Mouse (Mus musculus) liver, embryonic 12.5 days (tissue): ENCODE measurements at regions not wholly inside any gene's neighbourhood (a gene's known extent, or its start where the extent isn't known, plus 50 kb on each side); places are given as distances from the start of the nearest gene placed in this dataset.

ENCODE experiments used
- ATAC-seq: fragments of 200-750 bp; cut with Nextera tagmentation; 2 replicates; pipeline ENCODE4 v1.8.0; 2017; ENCODE audit warnings: moderate number of reproducible peaks, mild to moderate bottlenecking, moderate library complexity
- H3K27ac ChIP-seq: fragments of 300-500 bp; sonication (generic); 2 replicates; pipeline ENCODE4 v1.5.1; 2016; ENCODE audit warnings: mild to moderate bottlenecking
- H3K27me3 ChIP-seq: fragments of 300-500 bp; sonication (generic); replicated peaks from 2 replicates; pipeline ENCODE4 v1.6.1; 2016; ENCODE audit warnings: mild to moderate bottlenecking, moderate library complexity
- H3K36me3 ChIP-seq: fragments of 300-500 bp; sonication (generic); 2 replicates; pipeline ENCODE4 v1.6.1; 2016; ENCODE audit warnings: mild to moderate bottlenecking, moderate library complexity
- H3K4me1 ChIP-seq: fragments of 300-500 bp; sonication (generic); 2 replicates; pipeline ENCODE4 v1.6.1; 2016
- H3K4me2 ChIP-seq: fragments of 300-500 bp; sonication (generic); 2 replicates; pipeline ENCODE4 v1.6.1; 2016; ENCODE audit warnings: mild to moderate bottlenecking, moderate library complexity
- H3K4me3 ChIP-seq: fragments of 300-500 bp; sonication (generic); 2 replicates; pipeline ENCODE4 v1.5.1; 2016; ENCODE audit warnings: mild to moderate bottlenecking, moderate library complexity
- H3K9ac ChIP-seq: fragments of 300-500 bp; sonication (generic); 2 replicates; pipeline ENCODE4 v1.6.1; 2016; ENCODE audit warnings: mild to moderate bottlenecking, moderate library complexity
- H3K9me3 ChIP-seq: fragments of 300-500 bp; sonication (generic); replicated peaks from 2 replicates; pipeline ENCODE4 v1.6.1; 2016; ENCODE audit warnings: mild to moderate bottlenecking, moderate library complexity
- WGBS: fragments of 180-500 bp; shearing (Covaris S2); methylation state at CpG from one replicate; pipeline ENCODE4 v1.1.7; 2016; ENCODE audit not compliant: insufficient replicate concordance; 5-methylcytosine and 5-hydroxymethylcytosine counted together

DNA sequence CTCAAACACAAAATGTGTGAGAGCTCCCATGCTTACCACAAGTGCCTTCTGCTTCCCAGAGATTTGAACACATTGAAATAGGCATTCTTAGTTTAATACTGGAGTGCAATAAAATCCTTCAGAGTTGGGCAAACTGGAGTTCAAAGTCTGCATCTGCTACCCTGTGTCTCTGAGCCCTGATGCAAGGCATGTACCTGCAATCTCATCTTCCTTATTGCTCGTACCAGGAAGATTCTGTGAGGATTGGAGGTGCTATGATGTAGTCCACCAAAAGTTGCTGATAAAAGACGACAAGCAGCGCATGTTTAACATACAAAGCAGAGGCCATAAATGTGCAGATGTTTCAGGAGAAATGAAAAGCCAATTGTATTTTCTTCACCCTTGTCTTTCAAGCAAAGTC, 123.5 kb upstream of the Kitl start:
- no peak for ATAC-seq
- 59% methylated on average over 3 of the region's 3 CpGs for WGBS
- H3K9ac ChIP-seq, result no peak overlapping the region

DNA sequence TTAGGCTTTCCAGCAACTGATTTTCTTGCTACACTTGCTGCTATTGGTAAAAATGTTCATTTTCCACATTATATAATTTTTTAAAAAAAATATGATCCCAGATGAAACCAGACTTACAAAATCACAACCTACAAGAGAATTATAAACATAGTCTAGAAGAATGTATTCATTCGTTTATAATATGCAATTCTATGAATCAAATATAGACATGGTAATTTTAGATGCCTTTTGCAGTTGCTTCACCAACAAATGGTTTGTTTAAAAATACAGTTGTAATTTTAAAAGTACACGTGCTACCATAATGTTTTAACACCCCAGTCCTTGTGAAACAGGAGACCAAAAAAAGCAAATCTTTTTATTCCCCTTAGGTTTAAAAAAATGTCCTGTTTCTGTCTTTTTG, 122.4 kb upstream of the Csl start:
- Histone ChIP-seq H3K9me3 (no peaks in the 10 kb centered on the region), H3K27me3 (no peaks in the 10 kb centered on the region), H3K9ac (no peak overlapping the region), H3K27ac (no peak overlapping the region), H3K36me3 (no peaks in the 10 kb centered on the region), H3K4me1 (no peaks in the 10 kb centered on the region), H3K4me2 (no peak overlapping the region), H3K4me3 (no peak overlapping the region)
- WGBS, result 63% methylated on average over 2 of the region's 2 CpGs
- ATAC-seq, result no peak

More for the DNA sequence above, 123.5 kb upstream of the Kitl start:
- no peaks in the 10 kb centered on the region for H3K4me1 ChIP-seq
- H3K27ac ChIP-seq, result no peak overlapping the region
- no peak overlapping the region for H3K4me2 ChIP-seq
- no peak overlapping the region for H3K4me3 ChIP-seq
- H3K9me3 ChIP-seq, result no peaks in the 10 kb centered on the region
- no peaks in the 10 kb centered on the region for H3K36me3 ChIP-seq
- H3K27me3 ChIP-seq, result no peaks in the 10 kb centered on the region

DNA sequence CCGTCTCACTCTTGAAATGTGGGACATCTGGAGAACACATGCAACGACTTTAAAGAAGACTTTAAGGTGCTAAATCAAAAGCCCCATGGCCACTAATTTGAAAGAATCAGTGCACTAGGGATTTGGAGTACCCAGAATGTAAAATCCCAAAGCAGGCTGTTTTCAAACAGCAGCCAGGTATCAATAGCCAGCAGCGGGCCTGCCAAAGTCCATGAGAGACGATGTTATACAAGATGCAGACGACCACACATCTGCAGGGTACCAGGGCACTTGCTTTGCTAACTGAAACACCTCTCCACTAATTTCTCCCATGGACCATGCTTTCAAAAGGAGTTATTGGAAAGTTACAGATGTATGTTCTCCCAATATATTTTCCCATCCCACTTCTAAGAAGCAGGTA, 119.9 kb upstream of the Csl start:
- no peaks in the 10 kb centered on the region for H3K27me3 ChIP-seq

DNA sequence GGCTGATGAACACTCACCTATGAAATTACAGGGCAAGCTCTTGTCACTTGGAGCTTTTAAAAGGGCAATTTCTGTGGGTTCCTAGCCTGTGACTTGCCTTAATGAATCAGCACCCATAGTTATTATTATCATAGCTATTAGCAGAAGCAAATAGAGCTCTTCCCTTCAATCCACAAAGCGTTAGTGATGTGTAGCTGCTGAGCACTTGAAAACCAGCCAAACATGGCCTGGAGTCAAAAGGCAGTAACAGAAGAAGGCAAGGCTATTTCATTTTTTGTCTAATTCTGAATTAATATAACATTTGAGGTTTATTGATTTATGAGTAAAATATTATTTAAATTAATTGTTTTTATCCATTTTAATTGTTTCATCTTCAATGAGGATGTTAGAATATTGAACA, 105.3 kb upstream of the Csl start:
- Histone ChIP-seq H3K9ac (no peak overlapping the region), H3K4me1 (no peaks in the 10 kb centered on the region), H3K27me3 (no peaks in the 10 kb centered on the region), H3K36me3 (no peaks in the 10 kb centered on the region), H3K9me3 (no peaks in the 10 kb centered on the region), H3K4me2 (no peak overlapping the region), H3K27ac (no peak overlapping the region), H3K4me3 (no peak overlapping the region)
- no peak for ATAC-seq
- WGBS, result 59% methylated on average over 1 of the region's 1 CpGs

More for the DNA sequence above, 119.9 kb upstream of the Csl start:
- H3K27ac ChIP-seq, result no peak overlapping the region
- no peak for ATAC-seq
- H3K4me2 ChIP-seq, result no peak overlapping the region
- H3K9me3 ChIP-seq, result no peaks in the 10 kb centered on the region
- H3K4me3 ChIP-seq, result no peak overlapping the region
- H3K36me3 ChIP-seq, result no peaks in the 10 kb centered on the region
- 70% methylated on average over 5 of the region's 5 CpGs for WGBS
- H3K4me1 ChIP-seq, result no peaks in the 10 kb centered on the region
- H3K9ac ChIP-seq, result no peak overlapping the region

DNA sequence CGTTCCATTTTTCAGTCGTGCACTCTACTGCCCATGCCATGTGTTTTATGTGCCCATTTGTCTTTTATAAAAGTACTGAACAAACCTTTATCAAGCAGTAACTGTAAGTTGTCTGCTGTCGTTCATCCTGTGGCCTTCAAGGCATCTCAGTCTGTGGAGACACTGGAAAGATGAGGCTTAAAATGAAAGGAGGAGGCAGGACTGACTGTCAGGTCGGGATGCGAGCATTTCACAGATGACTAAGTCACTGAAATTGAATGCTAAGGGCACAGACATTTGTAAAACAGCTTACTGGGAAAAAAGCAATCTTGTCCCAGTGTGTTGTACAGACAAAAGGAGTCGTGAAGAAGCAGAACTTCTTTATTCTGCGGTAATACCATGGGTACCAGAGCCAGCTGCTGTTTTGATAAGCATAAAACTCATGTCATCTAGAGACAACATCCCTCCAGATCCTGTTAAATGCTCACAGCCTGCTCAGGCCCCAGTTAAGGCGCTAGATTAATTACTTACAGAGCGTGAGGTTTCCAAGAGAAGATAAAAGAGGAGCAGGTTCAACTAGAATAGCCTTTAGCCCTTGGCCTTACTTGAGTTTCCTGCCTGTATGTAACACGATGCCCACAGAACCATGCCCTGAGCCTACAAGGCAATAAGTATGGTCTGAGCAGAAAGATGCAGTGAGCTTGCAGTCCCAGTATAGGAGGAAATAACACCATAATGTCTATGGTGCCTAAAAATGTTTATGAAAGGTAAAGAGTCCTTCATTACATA, 101.0 kb upstream of the Csl start:
- Histone ChIP-seq H3K4me1 (no peaks in the 10 kb centered on the region), H3K4me2 (no peak overlapping the region), H3K9me3 (no peaks in the 10 kb centered on the region), H3K4me3 (no peak overlapping the region), H3K27me3 (no peaks in the 10 kb centered on the region), H3K27ac (no peak overlapping the region), H3K9ac (no peak overlapping the region), H3K36me3 (no peaks in the 10 kb centered on the region)
- no peak for ATAC-seq
- 58% methylated on average over 10 of the region's 10 CpGs for WGBS

DNA sequence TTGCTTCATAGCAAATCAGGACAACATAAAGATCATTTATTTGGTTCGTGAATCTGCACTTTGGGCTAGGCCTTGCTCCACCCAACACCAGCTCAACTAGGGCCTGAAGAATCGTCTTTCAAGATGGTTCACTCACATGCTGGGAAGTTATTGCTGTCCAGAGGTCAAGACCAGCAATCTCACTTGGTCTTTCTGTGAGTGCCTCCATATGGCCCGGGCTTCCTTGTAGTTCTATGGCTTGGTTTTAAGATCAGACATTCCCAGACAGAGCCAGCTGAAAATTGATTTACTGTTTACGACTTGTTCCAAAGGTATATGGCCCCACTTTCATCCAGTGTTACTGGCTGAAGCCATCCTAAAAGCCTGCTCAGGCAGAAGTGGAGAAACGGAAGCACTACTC, 84.7 kb upstream of the Csl start:
- no peaks in the 10 kb centered on the region for H3K9me3 ChIP-seq
- H3K4me1 ChIP-seq, result no peaks in the 10 kb centered on the region
- no peak overlapping the region for H3K27ac ChIP-seq
- H3K4me2 ChIP-seq, result no peak overlapping the region
- 62% methylated on average over 5 of the region's 5 CpGs for WGBS
- no peaks in the 10 kb centered on the region for H3K27me3 ChIP-seq
- no peaks in the 10 kb centered on the region for H3K36me3 ChIP-seq
- no peak overlapping the region for H3K4me3 ChIP-seq
- no peak overlapping the region for H3K9ac ChIP-seq
- ATAC-seq, result no peak

DNA sequence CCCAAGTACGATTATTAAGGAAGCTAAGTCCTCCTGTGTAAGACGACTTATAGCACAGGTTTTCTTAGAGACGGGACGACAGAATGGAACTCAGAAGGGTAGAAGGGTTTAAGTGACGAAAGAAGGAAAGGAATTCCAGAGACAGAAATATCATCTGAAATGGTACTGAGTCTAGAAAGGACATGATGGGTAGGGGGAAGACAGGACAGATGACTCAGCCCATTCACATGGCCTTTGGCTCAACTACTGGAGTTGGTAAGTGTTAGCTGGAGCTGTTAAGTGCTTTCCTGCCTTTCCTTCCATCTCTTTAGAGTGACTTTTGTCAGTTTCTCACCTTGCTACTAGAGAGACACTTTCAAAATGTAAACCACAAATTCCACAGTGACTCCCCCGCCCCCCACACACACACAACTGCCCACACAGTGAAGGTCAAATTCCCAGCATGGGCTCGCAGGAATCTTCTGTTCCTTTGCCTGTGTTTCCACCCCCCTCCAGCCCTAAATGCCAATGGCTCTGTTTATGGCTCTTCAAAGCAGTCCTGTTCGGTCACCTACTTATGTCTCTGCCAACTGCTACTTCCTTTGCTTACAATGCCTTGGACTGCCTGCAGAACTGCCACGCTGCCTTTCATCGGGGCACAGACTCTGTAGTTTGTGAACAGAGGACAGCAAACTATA, 81.8 kb upstream of the Csl start:
- Histone ChIP-seq H3K27me3 (no peaks in the 10 kb centered on the region), H3K4me2 (no peak overlapping the region), H3K4me1 (no peaks in the 10 kb centered on the region), H3K9ac (no peak overlapping the region), H3K4me3 (no peak overlapping the region), H3K36me3 (no peaks in the 10 kb centered on the region), H3K9me3 (no peaks in the 10 kb centered on the region), H3K27ac (no peak overlapping the region)
- 65% methylated on average over 10 of the region's 10 CpGs for WGBS
- no peak for ATAC-seq

DNA sequence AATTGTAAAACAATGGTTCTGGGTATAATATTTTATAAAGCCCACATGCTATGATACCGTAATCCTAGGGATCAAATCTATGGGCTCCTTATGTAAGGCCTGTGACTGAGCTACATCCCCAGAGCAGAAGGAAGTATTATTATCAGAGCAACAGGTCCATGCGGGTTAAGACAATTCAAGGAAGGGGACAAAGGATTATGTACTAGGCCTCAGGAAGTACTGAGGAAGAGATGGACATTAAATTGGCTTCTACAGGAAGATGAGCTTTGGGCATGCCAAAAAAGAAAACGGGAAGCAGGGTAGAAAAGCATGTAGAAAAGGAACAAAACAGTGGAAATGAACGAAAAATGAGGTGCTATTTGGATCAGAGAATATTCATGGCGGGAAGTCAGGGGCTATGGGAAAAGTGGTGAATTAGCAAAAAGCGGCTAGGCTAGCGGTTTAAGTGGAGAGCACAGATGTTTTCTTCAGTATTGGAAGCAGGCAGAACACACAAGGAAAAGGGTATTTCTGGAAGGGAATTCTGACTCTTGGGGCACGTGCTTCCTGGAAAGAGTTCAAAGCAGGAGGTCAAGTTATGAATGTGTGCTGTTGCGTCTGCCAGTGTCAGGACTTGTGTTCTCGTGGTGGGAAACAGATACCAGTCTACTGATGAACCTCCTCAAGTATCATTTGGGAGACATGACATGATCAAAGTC, 80.9 kb upstream of the Csl start:
- no peak overlapping the region for H3K4me3 ChIP-seq
- no peak overlapping the region for H3K27ac ChIP-seq
- no peak for ATAC-seq
- no peaks in the 10 kb centered on the region for H3K9me3 ChIP-seq
- no peaks in the 10 kb centered on the region for H3K36me3 ChIP-seq
- no peaks in the 10 kb centered on the region for H3K27me3 ChIP-seq
- 52% methylated on average over 10 of the region's 10 CpGs for WGBS
- H3K4me1 ChIP-seq, result no peaks in the 10 kb centered on the region
- H3K4me2 ChIP-seq, result no peak overlapping the region
- no peak overlapping the region for H3K9ac ChIP-seq

DNA sequence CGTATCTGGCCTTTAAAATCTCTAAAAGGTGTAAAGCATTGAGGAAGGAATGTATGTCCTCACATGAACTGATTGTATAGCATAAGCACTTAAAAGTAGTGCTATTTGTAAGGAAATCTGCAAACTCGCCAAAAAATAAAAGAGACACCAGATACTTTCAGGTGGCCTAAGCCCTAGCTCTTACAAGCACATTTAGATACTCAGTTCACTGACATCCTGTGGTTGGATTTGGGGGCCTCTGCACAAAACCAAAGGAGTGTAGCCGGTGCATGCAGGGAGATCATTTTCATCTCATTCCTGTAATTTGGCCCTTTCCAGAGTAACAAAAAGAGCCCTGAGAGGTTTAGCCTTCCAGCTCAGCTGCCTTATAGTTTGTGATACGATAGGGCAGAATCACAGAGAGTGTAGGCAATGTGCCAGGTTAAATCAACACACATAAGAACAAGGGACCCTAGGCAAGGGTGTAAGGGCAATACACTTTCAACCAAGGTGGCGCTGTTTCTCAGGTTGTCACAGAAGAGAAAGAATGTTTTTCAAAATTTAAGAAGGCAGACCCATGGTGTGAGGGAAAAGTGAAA, 77.5 kb upstream of the Csl start:
- no peak for ATAC-seq
- Histone ChIP-seq H3K9me3 (no peaks in the 10 kb centered on the region), H3K4me1 (no peaks in the 10 kb centered on the region), H3K27me3 (no peaks in the 10 kb centered on the region), H3K9ac (no peak overlapping the region), H3K4me2 (no peak overlapping the region), H3K4me3 (no peak overlapping the region), H3K36me3 (no peaks in the 10 kb centered on the region), H3K27ac (no peak overlapping the region)
- 73% methylated on average over 5 of the region's 5 CpGs for WGBS

DNA sequence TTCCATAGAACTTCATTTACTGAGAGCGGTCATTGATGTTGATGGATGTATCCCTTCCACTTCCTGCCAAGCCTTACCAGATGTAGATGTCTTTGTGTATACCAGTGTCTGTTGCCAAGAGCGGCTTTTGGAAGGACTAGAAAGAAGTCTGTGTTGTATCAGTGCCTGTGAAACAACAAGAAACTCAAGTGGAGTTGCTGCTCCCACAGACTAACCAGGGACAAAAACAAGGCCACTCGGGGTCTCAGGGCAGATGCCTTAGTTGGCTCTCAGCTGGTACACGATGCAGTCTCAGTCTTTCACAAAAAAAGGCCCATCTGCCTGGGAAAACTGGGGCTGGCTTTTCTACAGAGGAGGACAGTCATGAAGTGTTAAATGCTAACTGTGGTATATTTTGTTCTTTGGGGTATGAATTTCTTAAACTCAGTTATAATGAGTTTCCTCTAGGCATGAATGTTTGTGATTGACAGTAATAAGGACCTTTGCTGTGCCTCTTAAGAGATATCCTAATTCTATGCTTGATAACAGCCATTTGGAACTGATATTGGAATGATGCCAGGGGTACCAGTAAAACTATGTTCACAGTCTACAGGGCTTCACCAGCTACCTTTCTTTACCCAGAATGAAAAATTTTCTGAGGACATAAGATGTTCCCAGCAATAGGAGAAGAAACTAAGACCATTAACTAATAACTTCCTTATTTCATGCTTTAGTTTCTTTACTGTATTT, 75.6 kb upstream of the Csl start:
- Histone ChIP-seq H3K9me3 (no peaks in the 10 kb centered on the region), H3K4me1 (no peaks in the 10 kb centered on the region), H3K4me3 (no peak overlapping the region), H3K9ac (no peak overlapping the region), H3K27ac (no peak overlapping the region), H3K4me2 (no peak overlapping the region), H3K27me3 (no peaks in the 10 kb centered on the region), H3K36me3 (no peaks in the 10 kb centered on the region)
- ATAC-seq, result no peak
- 64% methylated on average over 4 of the region's 4 CpGs for WGBS

DNA sequence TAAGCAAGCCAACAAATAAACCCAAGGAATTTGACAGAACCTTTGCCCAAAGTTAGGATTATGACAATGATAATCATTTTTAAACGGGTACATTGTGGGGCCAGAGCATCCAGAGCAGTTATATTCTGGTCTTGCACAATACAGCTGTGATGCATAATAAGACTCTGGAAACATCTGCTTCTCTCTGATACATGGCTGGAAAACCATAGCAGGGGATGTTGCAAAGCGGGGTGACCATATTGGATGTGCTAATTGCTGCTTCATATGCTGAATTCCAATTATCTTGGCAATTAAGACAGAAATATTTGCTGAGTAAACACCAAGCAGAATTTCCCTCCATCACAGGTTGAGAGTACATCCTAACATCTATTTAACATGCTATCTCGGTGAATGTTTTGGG, 70.5 kb upstream of the Csl start:
- Histone ChIP-seq H3K9me3 (no peaks in the 10 kb centered on the region), H3K4me2 (no peak overlapping the region), H3K4me1 (no peaks in the 10 kb centered on the region), H3K9ac (no peak overlapping the region), H3K27me3 (no peaks in the 10 kb centered on the region), H3K27ac (no peak overlapping the region), H3K36me3 (no peaks in the 10 kb centered on the region), H3K4me3 (no peak overlapping the region)
- ATAC-seq, result no peak
- 70% methylated on average over 3 of the region's 3 CpGs for WGBS

DNA sequence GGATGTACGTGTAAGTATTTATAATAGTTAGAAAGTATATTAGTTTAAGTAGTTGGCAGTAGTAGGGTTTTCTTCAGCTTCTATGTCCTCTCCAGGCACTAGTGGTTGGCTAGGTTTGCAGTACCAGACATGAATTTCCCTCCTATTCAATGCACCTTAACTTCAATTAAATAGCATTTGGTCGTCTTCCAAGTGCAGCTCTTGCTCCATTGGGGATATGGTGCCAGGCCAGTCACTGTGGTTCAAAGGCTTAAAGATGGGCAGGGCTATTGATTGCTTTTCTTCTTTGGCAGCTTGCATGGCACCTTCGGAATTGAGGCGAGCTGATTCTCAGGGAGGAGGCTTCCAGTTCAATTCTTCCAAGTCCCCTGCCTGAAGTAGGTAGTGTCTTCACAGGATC, 68.0 kb upstream of the Csl start:
- ATAC-seq, result no peak
- Histone ChIP-seq H3K4me1 (no peaks in the 10 kb centered on the region), H3K36me3 (no peaks in the 10 kb centered on the region), H3K9me3 (no peaks in the 10 kb centered on the region), H3K4me2 (no peak overlapping the region), H3K4me3 (no peak overlapping the region), H3K27ac (no peak overlapping the region), H3K9ac (no peak overlapping the region), H3K27me3 (no peaks in the 10 kb centered on the region)
- 60% methylated on average over 4 of the region's 4 CpGs for WGBS
